Mouse (Mus musculus): Measurements from ENCODE around the gene Catsperd. TPM values are rescaled to one million over a fixed set of nuclear protein-coding genes. Genes with fewer than 3 reads are reported as not detected.

Gene Catsperd
- polyA plus RNA-seq, 1 experiment from 2014 or later, result 0.92 TPM

GRCm38 (mm10) chr17:56703038-56703437 is 75.1 kb downstream of the Catsperd start:
- peaks cover 96% of the 10 kb centered on the region for H3K36me3 ChIP-seq
- H3K27me3 ChIP-seq, result no peaks in the 10 kb centered on the region
- no peaks in the 10 kb centered on the region for H3K4me1 ChIP-seq
- no peak overlapping the region for H3K4me3 ChIP-seq
- H3K27ac ChIP-seq, result no peak overlapping the region
- 84% methylated on average over 4 of the region's 4 CpGs for WGBS
- no peaks in the 10 kb centered on the region for H3K9me3 ChIP-seq
- ATAC-seq (ENCODE audit: low FRiP score, low read depth), result no peak
- no peak overlapping the region for H3K4me2 ChIP-seq (replicated peaks)
- H3K9ac ChIP-seq, result no peak overlapping the region

- WGBS, result 91% methylated on average over 1 of the region's 1 CpGs
- H3K9ac ChIP-seq, result no peak overlapping the region
These were observed 78.6 kb downstream of the Catsperd start for GRCm38 (mm10) chr17:56706515-56706914.

GRCm38 (mm10) chr17:56708692-56709091 is 80.7 kb downstream of the Catsperd start:
- Histone ChIP-seq H3K9ac (no peak overlapping the region), H3K9me3 (no peaks in the 10 kb centered on the region), H3K4me1 (no peaks in the 10 kb centered on the region), H3K4me2 (replicated peaks) (no peak overlapping the region), H3K36me3 (peaks cover 99% of the 10 kb centered on the region), H3K4me3 (no peak overlapping the region), H3K27ac (no peak overlapping the region), H3K27me3 (no peaks in the 10 kb centered on the region)
- WGBS, result 90% methylated on average over 4 of the region's 4 CpGs
- ATAC-seq (ENCODE audit: low FRiP score, low read depth), result no peak

More at GRCm38 (mm10) chr17:56706515-56706914, 78.6 kb downstream of the Catsperd start:
- Histone ChIP-seq H3K27me3 (no peaks in the 10 kb centered on the region), H3K4me2 (replicated peaks) (no peak overlapping the region), H3K4me3 (no peak overlapping the region), H3K4me1 (no peaks in the 10 kb centered on the region), H3K27ac (no peak overlapping the region), H3K36me3 (peaks cover 96% of the 10 kb centered on the region), H3K9me3 (no peaks in the 10 kb centered on the region)
- ATAC-seq (ENCODE audit: low FRiP score, low read depth), result no peak

GRCm38 (mm10) chr17:56709708-56710107 is 81.8 kb downstream of the Catsperd start:
- Histone ChIP-seq H3K4me3 (no peak overlapping the region), H3K36me3 (peaks cover 94% of the 10 kb centered on the region), H3K27ac (no peak overlapping the region), H3K9me3 (no peaks in the 10 kb centered on the region), H3K4me2 (replicated peaks) (no peak overlapping the region), H3K4me1 (no peaks in the 10 kb centered on the region), H3K27me3 (no peaks in the 10 kb centered on the region), H3K9ac (no peak overlapping the region)
- no peak for ATAC-seq (ENCODE audit: low FRiP score, low read depth)
- WGBS, result 76% methylated on average over 3 of the region's 3 CpGs

Other genes with a start within 250 kb of the Catsperd start
- gene Ptprs, start 151.7 kb upstream of the Catsperd start, polyA plus RNA-seq (2015; fragmentation: Nextera tagmentation; extraction: Ambion mirVana), result 100 and 106 TPM in 2 replicates
- gene Znrf4, start 115.7 kb upstream of the Catsperd start, polyA plus RNA-seq (2015; fragmentation: Nextera tagmentation; extraction: Ambion mirVana), result not detected in 2 replicates
- 2.5 and 2.6 TPM in 2 replicates for gene Gm20219, start 73.8 kb upstream of the Catsperd start, polyA plus RNA-seq (2015; fragmentation: Nextera tagmentation; extraction: Ambion mirVana)
- 85.2 and 91.4 TPM in 2 replicates for gene Safb2, start 43.6 kb upstream of the Catsperd start, polyA plus RNA-seq (2015; fragmentation: Nextera tagmentation; extraction: Ambion mirVana)
- 113 and 121 TPM in 2 replicates for gene Safb, start 43.3 kb upstream of the Catsperd start, polyA plus RNA-seq (2015; fragmentation: Nextera tagmentation; extraction: Ambion mirVana)
- gene 2410015M20Rik, start 18.4 kb upstream of the Catsperd start, polyA plus RNA-seq (2015; fragmentation: Nextera tagmentation; extraction: Ambion mirVana), result 226 and 230 TPM in 2 replicates
- gene Rpl36, start 14.7 kb upstream of the Catsperd start, polyA plus RNA-seq (2015; fragmentation: Nextera tagmentation; extraction: Ambion mirVana), result 1,714 and 1,755 TPM in 2 replicates
- gene Lonp1, start 1.3 kb upstream of the Catsperd start, polyA plus RNA-seq (2015; fragmentation: Nextera tagmentation; extraction: Ambion mirVana), result 50.7 and 53.2 TPM in 2 replicates
- gene Ranbp3, start 45.2 kb downstream of the Catsperd start, polyA plus RNA-seq (2015; fragmentation: Nextera tagmentation; extraction: Ambion mirVana), result 102 and 105 TPM in 2 replicates
- 431 and 434 TPM in 2 replicates for gene Ndufa11, start 89.6 kb downstream of the Catsperd start, polyA plus RNA-seq (2015; fragmentation: Nextera tagmentation; extraction: Ambion mirVana)
- 20.2 and 21.3 TPM in 2 replicates for gene Vmac, start 89.9 kb downstream of the Catsperd start, polyA plus RNA-seq (2015; fragmentation: Nextera tagmentation; extraction: Ambion mirVana)
- 14.1 TPM in 2 replicates for gene Nrtn, start 129.4 kb downstream of the Catsperd start, polyA plus RNA-seq (2015; fragmentation: Nextera tagmentation; extraction: Ambion mirVana)
- gene Dus3l, start 136.6 kb downstream of the Catsperd start, polyA plus RNA-seq (2015; fragmentation: Nextera tagmentation; extraction: Ambion mirVana), result 47.7 and 50.5 TPM in 2 replicates
- 1.4 and 1.5 TPM in 2 replicates for gene Prr22, start 142.1 kb downstream of the Catsperd start, polyA plus RNA-seq (2015; fragmentation: Nextera tagmentation; extraction: Ambion mirVana)
- 4.5 and 4.9 TPM in 2 replicates for gene Rfx2, start 202.9 kb downstream of the Catsperd start, polyA plus RNA-seq (2015; fragmentation: Nextera tagmentation; extraction: Ambion mirVana)
- not detected in 2 replicates for gene Acsbg2, start 246.3 kb downstream of the Catsperd start, polyA plus RNA-seq (2015; fragmentation: Nextera tagmentation; extraction: Ambion mirVana)
- gene 1700061G19Rik, start 247.3 kb downstream of the Catsperd start, polyA plus RNA-seq (2015; fragmentation: Nextera tagmentation; extraction: Ambion mirVana), result 0.29 and 0.47 TPM in 2 replicates

Measured in limb, embryonic 13.5 days (tissue).